Mouse (Mus musculus): ENCODE results near the gene Pitpnb. TPM values are rescaled to one million over a fixed set of nuclear protein-coding genes. Genes with fewer than 3 reads are reported as not detected.

The Pitpnb gene
- polyA plus RNA-seq, 1 experiment from 2014 or later: 53.8 TPM

GRCm38 (mm10) chr5:111418202-111419120 is 87.9 kb downstream of the Pitpnb start:
- H3K27ac ChIP-seq: no peak overlapping the region
- no peak overlapping the region for H3K4me3 ChIP-seq (ENCODE audit: inconsistent target)
- WGBS (ENCODE audit: missing documents): 30% methylated on average over 63 of the region's 63 CpGs

DNA sequence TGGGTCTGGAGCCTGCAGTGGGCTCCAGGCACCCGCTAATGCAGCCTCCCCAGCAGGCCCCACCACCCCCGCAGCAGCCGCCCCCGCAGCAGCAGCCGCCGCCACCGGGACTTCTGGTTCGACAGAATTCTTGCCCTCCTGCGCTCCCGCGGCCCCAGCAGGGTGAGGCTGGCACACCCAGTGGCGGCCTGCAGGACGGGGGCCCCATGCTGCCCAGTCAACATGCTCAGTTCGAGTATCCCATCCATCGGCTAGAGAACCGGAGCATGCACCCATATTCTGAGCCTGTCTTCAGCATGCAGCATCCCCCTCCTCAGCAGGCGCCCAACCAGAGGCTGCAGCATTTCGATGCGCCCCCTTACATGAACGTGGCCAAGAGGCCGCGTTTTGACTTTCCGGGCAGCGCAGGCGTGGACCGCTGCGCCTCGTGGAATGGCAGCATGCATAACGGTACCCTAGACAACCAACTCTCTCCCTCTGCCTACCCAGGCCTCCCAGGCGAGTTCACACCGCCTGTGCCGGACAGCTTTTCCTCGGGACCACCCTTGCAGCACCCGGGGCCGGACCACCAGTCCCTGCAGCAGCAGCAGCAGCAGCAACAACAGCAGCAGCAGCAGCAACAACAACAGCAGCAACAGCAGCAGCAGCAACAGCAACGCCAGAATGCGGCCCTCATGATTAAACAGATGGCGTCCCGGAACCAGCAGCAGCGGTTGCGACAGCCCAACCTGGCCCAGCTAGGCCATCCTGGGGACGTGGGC is 88.7 kb downstream of the Pitpnb start:
- WGBS (ENCODE audit: missing documents): 85% methylated on average over 40 of the region's 42 CpGs
- H3K4me3 ChIP-seq (ENCODE audit: inconsistent target): no peak overlapping the region
- H3K36me3 ChIP-seq (ENCODE audit: inconsistent target): no peaks in the 10 kb centered on the region
- no peaks in the 10 kb centered on the region for H3K79me2 ChIP-seq (ENCODE audit: inconsistent target)
- no peak overlapping the region for H3K27ac ChIP-seq

More at GRCm38 (mm10) chr5:111418202-111419120, 87.9 kb downstream of the Pitpnb start:
- Histone ChIP-seq H3K79me2 (ENCODE audit: inconsistent target) (no peaks in the 10 kb centered on the region), H3K36me3 (ENCODE audit: inconsistent target) (no peaks in the 10 kb centered on the region)

- H3K36me3 ChIP-seq (ENCODE audit: inconsistent target): no peaks in the 10 kb centered on the region
- H3K4me3 ChIP-seq (ENCODE audit: inconsistent target): no peak overlapping the region
- WGBS (ENCODE audit: missing documents): 40% methylated on average over 56 of the region's 56 CpGs
- no peak overlapping the region for H3K27ac ChIP-seq
- no peaks in the 10 kb centered on the region for H3K79me2 ChIP-seq (ENCODE audit: inconsistent target)
Measured at GRCm38 (mm10) chr5:111420011-111420691, 89.6 kb downstream of the Pitpnb start.

GRCm38 (mm10) chr5:111420896-111421295 is 90.3 kb downstream of the Pitpnb start:
- no peak overlapping the region for H3K27ac ChIP-seq
- H3K79me2 ChIP-seq (ENCODE audit: inconsistent target): no peaks in the 10 kb centered on the region
- no peak overlapping the region for H3K4me3 ChIP-seq (ENCODE audit: inconsistent target)
- H3K36me3 ChIP-seq (ENCODE audit: inconsistent target): no peaks in the 10 kb centered on the region
- 84% methylated on average over 22 of the region's 22 CpGs for WGBS (ENCODE audit: missing documents)

DNA sequence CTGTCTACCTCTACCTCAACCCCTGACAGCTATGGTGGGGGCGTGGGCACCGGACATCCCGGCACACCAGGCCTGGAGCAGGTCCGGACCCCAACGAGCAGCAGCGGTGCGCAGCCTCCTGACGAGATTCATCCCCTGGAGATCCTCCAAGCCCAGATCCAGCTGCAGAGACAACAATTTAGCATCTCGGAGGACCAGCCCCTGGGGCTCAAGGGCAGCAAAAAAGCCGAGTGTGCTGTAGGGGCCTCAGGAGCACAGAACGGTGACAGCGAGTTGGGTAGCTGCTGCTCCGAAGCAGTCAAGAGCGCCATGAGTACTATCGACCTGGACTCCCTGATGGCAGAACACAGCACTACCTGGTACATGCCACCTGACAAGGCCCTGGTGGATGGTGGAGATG is 90.9 kb downstream of the Pitpnb start:
- WGBS (ENCODE audit: missing documents): 95% methylated on average over 13 of the region's 15 CpGs
- H3K4me3 ChIP-seq (ENCODE audit: inconsistent target): no peak overlapping the region
- no peaks in the 10 kb centered on the region for H3K79me2 ChIP-seq (ENCODE audit: inconsistent target)
- H3K36me3 ChIP-seq (ENCODE audit: inconsistent target): no peaks in the 10 kb centered on the region
- H3K27ac ChIP-seq: no peak overlapping the region

- no peak overlapping the region for H3K27ac ChIP-seq
- WGBS (ENCODE audit: missing documents): 92% methylated on average over 8 of the region's 8 CpGs
Measured at GRCm38 (mm10) chr5:111422058-111422800, 91.7 kb downstream of the Pitpnb start.

DNA sequence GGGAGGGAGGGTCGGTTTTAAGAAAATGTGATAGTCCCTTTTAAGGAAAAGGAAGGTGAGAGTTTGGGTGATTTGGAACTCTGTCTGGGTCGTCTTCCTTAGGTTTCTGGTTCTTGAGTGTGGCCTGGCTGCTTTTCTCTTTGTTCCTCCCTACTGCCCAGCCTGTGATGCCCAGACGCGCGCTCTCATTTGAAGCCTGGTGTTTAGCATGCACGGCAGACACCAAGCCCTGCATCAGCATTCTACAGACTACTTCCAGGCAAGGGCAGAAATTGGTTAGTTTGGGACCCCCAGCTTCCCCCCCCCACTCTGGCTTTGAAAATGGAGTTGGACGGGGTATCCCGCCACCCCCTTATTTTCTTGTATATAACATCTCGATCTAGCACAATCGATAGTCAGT is 92.4 kb downstream of the Pitpnb start:
- WGBS (ENCODE audit: missing documents): 87% methylated on average over 10 of the region's 10 CpGs
- Histone ChIP-seq H3K27ac (no peak overlapping the region), H3K4me3 (ENCODE audit: inconsistent target) (no peak overlapping the region), H3K36me3 (ENCODE audit: inconsistent target) (no peaks in the 10 kb centered on the region), H3K79me2 (ENCODE audit: inconsistent target) (no peaks in the 10 kb centered on the region)

More at GRCm38 (mm10) chr5:111422058-111422800, 91.7 kb downstream of the Pitpnb start:
- Histone ChIP-seq H3K36me3 (ENCODE audit: inconsistent target) (no peaks in the 10 kb centered on the region), H3K79me2 (ENCODE audit: inconsistent target) (no peaks in the 10 kb centered on the region), H3K4me3 (ENCODE audit: inconsistent target) (no peak overlapping the region)

DNA sequence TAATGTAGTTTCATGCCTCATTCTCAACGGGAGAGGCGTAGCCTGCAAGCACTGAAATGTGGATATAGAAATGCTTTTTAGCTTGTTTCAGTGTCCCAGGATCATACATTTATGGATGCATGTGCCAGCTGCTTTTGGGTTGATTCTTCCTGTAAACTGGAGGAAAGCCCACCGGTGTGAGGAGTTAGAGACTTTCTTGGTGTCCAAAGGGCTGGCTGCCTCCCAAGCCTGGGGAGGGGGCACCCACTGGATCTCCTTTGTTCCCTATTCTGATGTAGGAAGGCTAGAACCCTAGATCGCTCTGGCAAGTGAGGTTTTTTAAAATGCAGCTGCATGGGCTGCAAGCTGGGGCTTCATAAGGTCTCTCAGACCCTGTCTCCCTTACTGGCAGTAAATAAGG is 93.1 kb downstream of the Pitpnb start:
- 95% methylated on average over 4 of the region's 4 CpGs for WGBS (ENCODE audit: missing documents)
- no peaks in the 10 kb centered on the region for H3K79me2 ChIP-seq (ENCODE audit: inconsistent target)
- no peak overlapping the region for H3K4me3 ChIP-seq (ENCODE audit: inconsistent target)

DNA sequence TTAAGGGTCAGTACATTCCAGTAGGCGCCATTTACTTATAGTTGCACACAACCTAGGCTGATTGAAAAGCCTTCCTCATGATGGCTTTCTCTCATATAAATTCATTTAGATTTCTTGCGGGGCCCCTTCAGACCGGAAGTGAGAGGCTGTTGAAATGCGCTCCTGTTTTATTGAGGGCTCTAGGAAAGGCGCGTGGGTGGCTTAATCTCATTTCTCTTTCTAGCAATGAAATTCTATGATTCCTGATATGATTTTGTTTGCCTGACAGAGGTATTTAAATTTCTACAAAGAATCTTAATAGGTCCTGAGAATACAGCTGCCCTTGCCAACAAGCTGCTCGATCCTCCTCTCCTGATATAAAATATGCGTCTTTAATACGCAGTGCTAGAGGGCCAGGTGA is 95.2 kb downstream of the Pitpnb start:
- 79% methylated on average over 9 of the region's 9 CpGs for WGBS (ENCODE audit: missing documents)
- Histone ChIP-seq H3K27ac (no peak overlapping the region), H3K36me3 (ENCODE audit: inconsistent target) (no peaks in the 10 kb centered on the region), H3K79me2 (ENCODE audit: inconsistent target) (no peaks in the 10 kb centered on the region), H3K4me3 (ENCODE audit: inconsistent target) (no peak overlapping the region)

More for the DNA sequence above, 93.1 kb downstream of the Pitpnb start:
- Histone ChIP-seq H3K27ac (no peak overlapping the region), H3K36me3 (ENCODE audit: inconsistent target) (no peaks in the 10 kb centered on the region)

- no peaks in the 10 kb centered on the region for H3K79me2 ChIP-seq (ENCODE audit: inconsistent target)
- no peaks in the 10 kb centered on the region for H3K36me3 ChIP-seq (ENCODE audit: inconsistent target)
- no peak overlapping the region for H3K27ac ChIP-seq
- no peak overlapping the region for H3K4me3 ChIP-seq (ENCODE audit: inconsistent target)
- 89% methylated on average over 5 of the region's 5 CpGs for WGBS (ENCODE audit: missing documents)
Measured at GRCm38 (mm10) chr5:111426249-111426648, 95.7 kb downstream of the Pitpnb start.

DNA sequence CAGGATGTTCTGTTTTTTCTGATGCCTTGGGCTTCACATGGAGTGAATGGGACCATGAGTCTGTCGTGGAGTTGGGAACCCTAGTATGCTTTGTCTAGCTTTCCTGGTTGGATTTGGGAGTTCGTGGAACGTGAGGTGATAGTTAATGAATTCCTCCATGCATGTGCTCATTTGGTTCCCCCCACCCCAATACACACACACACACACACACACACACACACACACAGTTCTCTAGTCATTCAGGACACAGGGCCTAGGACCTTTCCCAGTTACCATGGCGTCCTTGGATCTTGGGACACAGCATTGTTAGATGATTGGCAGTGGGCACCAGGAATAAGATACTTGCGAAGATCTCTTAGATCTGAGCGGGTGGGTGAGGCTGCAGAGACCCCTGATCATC is 98.3 kb downstream of the Pitpnb start:
- Histone ChIP-seq H3K4me3 (ENCODE audit: inconsistent target) (no peak overlapping the region), H3K27ac (no peak overlapping the region), H3K79me2 (ENCODE audit: inconsistent target) (no peaks in the 10 kb centered on the region), H3K36me3 (ENCODE audit: inconsistent target) (no peaks in the 10 kb centered on the region)
- 79% methylated on average over 5 of the region's 6 CpGs for WGBS (ENCODE audit: missing documents)

GRCm38 (mm10) chr5:111429726-111430125 is 99.2 kb downstream of the Pitpnb start:
- no peak overlapping the region for H3K4me3 ChIP-seq (ENCODE audit: inconsistent target)
- no peaks in the 10 kb centered on the region for H3K79me2 ChIP-seq (ENCODE audit: inconsistent target)
- WGBS (ENCODE audit: missing documents): 69% methylated on average over 7 of the region's 7 CpGs
- no peaks in the 10 kb centered on the region for H3K36me3 ChIP-seq (ENCODE audit: inconsistent target)
- H3K27ac ChIP-seq: no peak overlapping the region

DNA sequence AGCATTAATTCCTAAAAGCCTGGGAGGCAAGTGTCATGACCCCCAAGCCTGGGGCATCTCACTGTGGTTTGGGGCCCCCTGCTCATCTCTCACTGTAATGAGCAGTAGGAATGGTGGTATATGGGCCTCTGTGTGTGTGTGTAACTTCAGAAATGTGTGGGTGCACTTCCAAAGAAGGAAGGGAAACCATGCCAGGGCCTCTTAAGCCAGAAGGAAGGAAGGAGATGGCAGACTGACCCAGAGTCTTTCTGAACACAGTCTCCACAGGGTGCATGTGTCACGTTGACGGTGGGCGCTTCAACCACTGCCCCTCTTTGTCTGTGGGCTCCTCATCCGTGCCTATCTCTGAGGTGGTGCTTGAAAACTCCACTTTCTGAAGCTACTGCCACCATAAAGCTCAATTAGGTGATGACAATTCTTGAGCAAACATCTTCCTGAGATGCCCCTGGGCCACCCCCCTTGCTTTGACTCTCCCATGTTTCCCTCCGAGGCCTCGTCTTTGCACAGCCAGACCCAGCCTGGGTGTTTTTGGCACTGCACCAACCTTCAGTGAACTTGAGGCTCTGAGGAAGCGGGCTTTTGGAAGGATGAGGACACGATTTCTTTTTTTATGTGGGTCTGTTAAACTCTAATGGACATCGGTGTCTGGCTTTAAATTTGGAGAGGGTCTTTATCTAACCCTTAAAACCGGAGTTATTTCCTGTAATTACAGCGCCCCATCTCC is 100.6 kb downstream of the Pitpnb start:
- no peak overlapping the region for H3K4me3 ChIP-seq (ENCODE audit: inconsistent target)
- H3K79me2 ChIP-seq (ENCODE audit: inconsistent target): no peaks in the 10 kb centered on the region
- no peaks in the 10 kb centered on the region for H3K36me3 ChIP-seq (ENCODE audit: inconsistent target)
- H3K27ac ChIP-seq: no peak overlapping the region
- WGBS (ENCODE audit: missing documents): 44% methylated on average over 10 of the region's 11 CpGs

Measured in macrophage (primary cell).